Mouse (Mus musculus) lung, adult 2 months (tissue): Measurements from ENCODE around the gene Hist1h4h.

Experiments used
- CTCF ChIP-seq: fragments of 200-500 bp; IDR thresholded peaks from 2 replicates; pipeline ENCODE4 v1.5.1; 2011; ENCODE audit warnings: mild to moderate bottlenecking, low read length, control low read depth; ENCODE audit not compliant: insufficient read depth
- POLR2A ChIP-seq: fragments of 200-500 bp; IDR thresholded peaks from 2 replicates; pipeline ENCODE4 v1.6.1; 2011; ENCODE audit warnings: low read depth, mild to moderate bottlenecking, control low read depth, low read length, borderline replicate concordance; ENCODE audit errors: extremely low read depth

DNA sequence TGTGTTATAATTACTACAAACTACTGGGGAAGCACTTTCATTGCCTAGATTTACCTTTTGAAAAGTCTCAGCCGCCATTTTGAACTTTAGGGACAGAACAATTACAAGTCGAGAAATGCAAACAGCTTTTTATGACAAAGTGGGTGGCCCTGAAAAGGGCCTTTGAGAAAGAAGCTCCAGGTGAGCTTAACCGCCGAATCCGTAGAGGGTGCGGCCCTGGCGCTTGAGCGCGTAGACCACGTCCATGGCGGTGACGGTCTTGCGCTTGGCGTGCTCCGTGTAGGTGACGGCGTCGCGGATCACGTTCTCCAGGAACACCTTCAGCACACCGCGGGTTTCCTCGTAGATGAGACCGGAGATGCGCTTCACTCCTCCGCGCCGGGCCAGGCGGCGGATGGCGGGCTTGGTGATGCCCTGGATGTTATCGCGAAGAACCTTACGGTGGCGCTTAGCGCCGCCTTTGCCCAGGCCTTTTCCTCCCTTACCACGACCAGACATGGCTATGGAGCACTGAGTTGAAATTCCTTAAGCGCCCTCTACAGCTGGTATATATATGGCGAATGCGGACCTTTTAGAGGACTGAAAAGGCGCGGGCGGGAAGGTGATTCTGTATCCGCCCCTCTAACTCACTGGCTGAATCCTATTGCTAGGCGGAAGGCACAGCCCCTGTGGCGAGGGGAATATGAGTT is 20.4 kb downstream of the Hist1h4h start, which contains the start of gene Hist1h4f:
- TF ChIP-seq CTCF (0 out of 2 replicates have a peak, but pooled peaks have one; percentile 12), POLR2A (peak; percentile 81; the same call in 1 of the 2 replicates)
